Mouse (Mus musculus): ENCODE results near the gene Pbx3.

GRCm38 (mm10) chr2:34240885-34241284 is 132.1 kb downstream of the Pbx3 start:
- TF ChIP-seq POLR2A (IDR thresholded peaks at IDR 0.05; ENCODE audit: insufficient read depth, low read length) (no peak), CTCF (IDR thresholded peaks at IDR 0.05; ENCODE audit: low read depth, low read length) (no peak), EP300 (IDR thresholded peaks at IDR 0.05; ENCODE audit: insufficient read depth, low read depth, low read length) (no peak)
